Mouse (Mus musculus): ENCODE measurements at regions not wholly inside any gene's neighbourhood (a gene's known extent, or its start where the extent isn't known, plus 50 kb on each side); places are given as distances from the start of the nearest gene placed in this dataset.

- no peak for TF ChIP-seq CTCF (IDR thresholded peaks at IDR 0.05; ENCODE audit: control insufficient read depth, insufficient read depth, insufficient read length)
- no peak for TF ChIP-seq USF1 (IDR thresholded peaks at IDR 0.05; ENCODE audit: low read depth)
- no peak for TF ChIP-seq MYOG (IDR thresholded peaks at IDR 0.05; ENCODE audit: control insufficient read depth, extremely low read depth, insufficient read length)
- TF ChIP-seq MAX (IDR thresholded peaks at IDR 0.05), result no peak
- no peak for TF ChIP-seq CEBPB (IDR thresholded peaks at IDR 0.05; ENCODE audit: low read depth)
- no peak for TF ChIP-seq MYOD1 (IDR thresholded peaks at IDR 0.05; ENCODE audit: control insufficient read depth, insufficient read length, low read depth)
- no peak for TF ChIP-seq FOSL1 (IDR thresholded peaks at IDR 0.05; ENCODE audit: insufficient read depth, low read length, poor library complexity, severe bottlenecking)
- Histone ChIP-seq H3K79me3 (ENCODE audit: low read depth) (no peaks in the 10 kb centered on the region), H3K79me2 (ENCODE audit: control insufficient read depth, insufficient read depth) (no peaks in the 10 kb centered on the region), H3K4me3 (ENCODE audit: insufficient read depth, poor library complexity, severe bottlenecking) (no peak overlapping the region), H3K27me3 (ENCODE audit: control insufficient read depth, insufficient read depth, insufficient read length) (no peaks in the 10 kb centered on the region), H3ac (ENCODE audit: control insufficient read depth, insufficient read length, low read depth) (no peak overlapping the region), H3K36me3 (ENCODE audit: control insufficient read depth, insufficient read depth) (no peaks in the 10 kb centered on the region)
Observed at GRCm38 (mm10) chr9:102782926-102783850, 51.5 kb upstream of the Ryk start.

- H3K36me3 ChIP-seq (ENCODE audit: control insufficient read depth, insufficient read depth), result no peaks in the 10 kb centered on the region
- H3K27me3 ChIP-seq (ENCODE audit: control insufficient read depth, insufficient read depth, insufficient read length), result no peaks in the 10 kb centered on the region
- no peak overlapping the region for H3K4me3 ChIP-seq (ENCODE audit: insufficient read depth, poor library complexity, severe bottlenecking)
- no peaks in the 10 kb centered on the region for H3K79me2 ChIP-seq (ENCODE audit: control insufficient read depth, insufficient read depth)
- no peak overlapping the region for H3ac ChIP-seq (ENCODE audit: control insufficient read depth, insufficient read length, low read depth)
- TF ChIP-seq FOSL1 (IDR thresholded peaks at IDR 0.05; ENCODE audit: insufficient read depth, low read length, poor library complexity, severe bottlenecking) (no peak), CTCF (IDR thresholded peaks at IDR 0.05; ENCODE audit: control insufficient read depth, insufficient read depth, insufficient read length) (peak; percentile 65)
- H3K79me3 ChIP-seq (ENCODE audit: low read depth), result no peaks in the 10 kb centered on the region
Observed at GRCm38 (mm10) chr9:102784329-102785026, 50.2 kb upstream of the Ryk start.
